ENCODE assay signal across 13 mouse cellular contexts in the genomic region with DNA sequence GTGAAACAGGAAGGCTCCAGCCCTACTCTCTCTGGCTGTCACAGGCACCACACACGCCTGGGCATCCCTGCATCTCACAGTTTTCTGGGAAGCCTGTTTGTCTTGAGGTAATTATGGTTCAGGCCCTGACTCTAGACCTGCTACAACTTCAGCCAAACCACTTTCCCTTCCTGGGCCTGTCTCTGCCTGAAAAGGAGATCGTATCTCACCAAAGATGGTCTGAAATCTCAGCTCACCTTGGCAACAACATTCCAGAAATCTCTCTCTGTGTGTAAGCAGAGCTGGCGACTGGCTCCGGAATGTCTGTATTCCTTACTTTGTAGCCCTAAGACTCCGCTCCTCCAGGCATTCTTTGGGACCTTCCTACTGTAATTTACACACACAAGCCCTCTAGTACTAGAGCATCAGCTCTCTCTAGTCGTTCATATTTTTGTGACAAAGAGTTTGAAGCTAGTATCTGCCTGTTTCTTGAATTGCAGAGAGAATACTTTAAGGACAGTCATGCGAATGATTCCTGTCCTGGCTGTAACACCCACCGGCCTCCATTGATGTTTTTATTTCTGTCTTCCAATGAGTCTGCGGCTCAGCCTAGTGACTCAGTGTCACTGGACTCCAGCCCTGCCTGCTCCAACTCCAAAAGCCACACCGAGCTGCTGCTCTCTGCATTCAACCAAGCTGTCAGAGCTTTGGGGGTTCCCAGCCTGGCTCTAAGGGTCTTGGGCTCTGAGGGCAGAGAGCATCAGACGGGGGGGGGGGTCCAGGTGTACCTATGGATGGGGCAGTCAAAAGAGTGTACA. TPM values are rescaled to one million over a fixed set of nuclear protein-coding genes. Genes with fewer than 3 reads are reported as not detected.
A peak's percentile ranks its signal among the peaks of the same experiment; 100 is the strongest.
DNase-seq lines count a peak whose midpoint lies in the region; ATAC-seq and TF ChIP-seq lines count a peak whose summit lies in the region.
"Had no signal": no experiment of that assay in that cellular context is flagged by ENCODE, and none has a peak within 500 bp of the region (broad histone marks: within the 10 kb centered on the region; RNA-seq: fewer than 3 reads in every experiment).

No protein-coding gene starts in this region.

- no peak overlapping the region for H3K4me2 ChIP-seq in embryonic facial prominence, embryonic 15.5 days (replicated peaks)
- H3K4me2 ChIP-seq in myocyte (ENCODE audit: low read depth): peak overlapping the region; percentile 67
- H3K4me2 ChIP-seq: heart, embryonic 13.5 days had no signal

- no peak overlapping the region for H3K9ac ChIP-seq in embryonic facial prominence, embryonic 15.5 days
- H3K9ac ChIP-seq: heart, embryonic 13.5 days had no signal

- no peaks in the 10 kb centered on the region for H3K36me3 ChIP-seq in heart, embryonic 10.5 days
- no peaks in the 10 kb centered on the region for H3K36me3 ChIP-seq in embryonic facial prominence, embryonic 15.5 days
- H3K36me3 ChIP-seq in myocyte (ENCODE audit: control insufficient read depth, insufficient read depth): no peaks in the 10 kb centered on the region
- H3K36me3 ChIP-seq: heart, embryonic 13.5 days had no signal

- H3K79me2 ChIP-seq in myocyte (ENCODE audit: control insufficient read depth, insufficient read depth): no peaks in the 10 kb centered on the region

- no peak for TF ChIP-seq POLR2A in myocyte (IDR thresholded peaks at IDR 0.05; ENCODE audit: insufficient read length, low read depth)

- H3K27ac ChIP-seq in heart, embryonic 10.5 days: peak overlapping the region; percentile 26
- peak overlapping the region; percentile 68 for H3K27ac ChIP-seq in embryonic facial prominence, embryonic 15.5 days (replicated peaks)
- H3K27ac ChIP-seq: heart, embryonic 13.5 days had no signal

- H3ac ChIP-seq in myocyte (ENCODE audit: control insufficient read depth, insufficient read length): no peak overlapping the region

- no peaks in the 10 kb centered on the region for H3K27me3 ChIP-seq in heart, embryonic 10.5 days (ENCODE audit: insufficient read depth, poor library complexity, severe bottlenecking)
- H3K27me3 ChIP-seq in embryonic facial prominence, embryonic 15.5 days: no peaks in the 10 kb centered on the region
- H3K27me3 ChIP-seq in myocyte (ENCODE audit: control insufficient read depth, insufficient read depth, insufficient read length): no peaks in the 10 kb centered on the region
- H3K27me3 ChIP-seq: heart, embryonic 13.5 days had no signal

- no peak overlapping the region for H3K4me3 ChIP-seq in heart, embryonic 10.5 days
- H3K4me3 ChIP-seq in embryonic facial prominence, embryonic 15.5 days (replicated peaks): no peak overlapping the region
- no peak overlapping the region for H3K4me3 ChIP-seq in myocyte
- H3K4me3 ChIP-seq: heart, embryonic 13.5 days had no signal

- intact Hi-C loops in heart, postnatal 36 days (cut with DNase I): loop anchor here (2.0 to 5.0 kb wide), 2 partner anchors 16 to 477 kb away; a partner anchor contains a TSS

- no peak for DNase-seq in heart, embryonic 10.5 days (ENCODE audit: low spot score)
- DNase-seq in heart, postnatal 36 days: no peak
- peak; percentile 60 for DNase-seq in adipocyte (ENCODE audit: low spot score)
- DNase-seq in cerebellum, adult 9-10 months: no peak
- DNase-seq: cerebellum, postnatal 14 days; lung, postnatal 14 days had no signal

- no peak for ATAC-seq in embryonic facial prominence, embryonic 15.5 days (ENCODE audit: insufficient number of reproducible peaks, low FRiP score, low TSS enrichment, low read depth)
- no peak for ATAC-seq in megakaryocyte progenitor cell, adult 5-6 weeks (replicated peaks; ENCODE audit: poor library complexity)
- ATAC-seq: forebrain, embryonic 16.5 days; inflammation-experienced regulatory T-cells, adult 6 months had no signal

- peaks cover 57% of the 10 kb centered on the region for H3K4me1 ChIP-seq in heart, embryonic 10.5 days
- peaks cover 48% of the 10 kb centered on the region for H3K4me1 ChIP-seq in embryonic facial prominence, embryonic 15.5 days

- no peaks in the 10 kb centered on the region for H3K9me3 ChIP-seq in heart, embryonic 10.5 days
- H3K9me3 ChIP-seq in embryonic facial prominence, embryonic 15.5 days (replicated peaks): no peaks in the 10 kb centered on the region
- H3K9me3 ChIP-seq: heart, embryonic 13.5 days had no signal

- WGBS in heart, embryonic 10.5 days: 53% methylated on average over 11 of the region's 11 CpGs
- WGBS in embryonic facial prominence, embryonic 15.5 days: 51% methylated on average over 11 of the region's 11 CpGs

TF ChIP-seq in myocyte, 11 proteins besides CTCF, POLR2A, EP300 and RAD21:
- TF ChIP-seq MYOD1 (IDR thresholded peaks at IDR 0.05; ENCODE audit: control insufficient read depth in 1 of 3, insufficient read length in 2 of 3, low read depth in 2 of 3): peak in 2 of 3 experiments; percentile 8 to 31
- no peak for TF ChIP-seq POLR2AphosphoS2 (IDR thresholded peaks at IDR 0.05; ENCODE audit: insufficient read length, low read depth)
- TF ChIP-seq MAX (IDR thresholded peaks at IDR 0.05; ENCODE audit: low read depth): no peak
- TF ChIP-seq E2F4 (IDR thresholded peaks at IDR 0.05; ENCODE audit: insufficient read depth): no peak
- no peak for TF ChIP-seq MYOG (IDR thresholded peaks at IDR 0.05; ENCODE audit: control insufficient read depth in 1 of 3, insufficient read depth in 1 of 3, insufficient read length in 2 of 3, low read depth in 2 of 3)
- TF ChIP-seq USF1 (IDR thresholded peaks at IDR 0.05; ENCODE audit: low read depth): no peak
- TF ChIP-seq SRF (IDR thresholded peaks at IDR 0.05; ENCODE audit: control insufficient read depth, insufficient read length, low read depth): no peak
- no peak for TF ChIP-seq TCF3 (IDR thresholded peaks at IDR 0.05; ENCODE audit: insufficient read length, low read depth)

RNA-seq across cellular contexts. Expression of a gene that starts 8.4 kb away (rescaled TPM):
- 1.4 and 2.2 TPM in 2 replicates for polyA plus RNA-seq in heart, embryonic 10.5 days (2016; fragmentation: Nextera tagmentation; extraction: Ambion mirVana)
- total RNA-seq in heart, postnatal 36 days (2021): 10 to 100 TPM; 17.6 to 27.0 TPM
- 3.5 and 5.5 TPM in 2 replicates for polyA plus RNA-seq in embryonic facial prominence, embryonic 15.5 days (2015; fragmentation: Nextera tagmentation; extraction: Ambion mirVana)
- polyA plus RNA-seq in myocyte (2012; fragmentation: generic; extraction: Trizol): 5.3 TPM
- total RNA-seq in megakaryocyte progenitor cell, adult 5-6 weeks (2015): 43.4 and 55.3 TPM in 2 replicates
- 119 and 123 TPM in 2 replicates for total RNA-seq in megakaryocyte progenitor cell, adult 5-6 weeks (2017)

RNA-seq across cellular contexts. Expression of a gene that starts 44.4 kb away (rescaled TPM):
- polyA plus RNA-seq in heart, embryonic 10.5 days (2016; fragmentation: Nextera tagmentation; extraction: Ambion mirVana): 0.59 and 0.89 TPM in 2 replicates
- total RNA-seq in heart, postnatal 36 days (2021): not detected
- 1.3 and 2.3 TPM in 2 replicates for polyA plus RNA-seq in embryonic facial prominence, embryonic 15.5 days (2015; fragmentation: Nextera tagmentation; extraction: Ambion mirVana)
- 20.5 TPM for polyA plus RNA-seq in myocyte (2012; fragmentation: generic; extraction: Trizol)
- 0.29 TPM in 1 of 2 replicates, not detected in the other for total RNA-seq in megakaryocyte progenitor cell, adult 5-6 weeks (2015)
- not detected in 2 replicates for total RNA-seq in megakaryocyte progenitor cell, adult 5-6 weeks (2017)
- total RNA-seq: liver, adult 2 months had no signal
- polyA plus RNA-seq: liver, adult 2 months had no signal
